Mouse (Mus musculus) liver, postnatal 0 days (tissue): ENCODE measurements around the gene Ninj2.

Experiments
- CTCF ChIP-seq: sonication (generic); IDR thresholded peaks from 2 replicates; pipeline ENCODE4 v1.5.1; 2016; ENCODE audit warnings: antibody characterized with exemption, low read depth
- EP300 ChIP-seq: IDR thresholded peaks from 2 replicates; pipeline ENCODE4 v1.6.1; 2016; ENCODE audit warnings: antibody characterized with exemption, low read depth, mild to moderate bottlenecking

DNA sequence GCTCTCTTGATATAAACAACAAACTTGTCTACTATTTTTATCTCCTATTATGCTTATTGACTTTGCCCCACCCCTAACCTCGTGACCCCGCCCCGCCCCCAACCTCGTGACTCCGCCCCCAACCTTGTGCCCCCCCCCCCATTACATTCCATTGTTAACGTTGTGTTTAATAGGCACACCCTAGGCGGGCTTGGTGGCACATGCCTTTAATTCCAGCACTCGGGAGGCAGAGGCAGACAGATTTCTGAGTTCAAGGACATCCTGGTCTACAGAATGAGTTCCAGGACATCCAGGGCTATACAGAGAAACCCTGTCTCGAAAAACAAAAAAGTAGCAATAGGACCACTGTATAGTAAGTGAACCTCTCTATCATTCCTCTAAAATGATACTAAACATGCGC, 13.6 kb upstream of the Ninj2 start:
- TF ChIP-seq CTCF (no peak), EP300 (no peak)
